Mouse (Mus musculus): ENCODE measurements at regions not wholly inside any gene's neighbourhood (a gene's known extent, or its start where the extent isn't known, plus 50 kb on each side); places are given as distances from the start of the nearest gene placed in this dataset.

- DNase-seq (ENCODE audit: extremely low spot score in 1 of 2, low spot score in 1 of 2), result no peak
These were observed 216.3 kb upstream of the Id2 start for GRCm38 (mm10) chr12:25313212-25313611.

- no peak for DNase-seq (ENCODE audit: extremely low spot score in 1 of 2, low spot score in 1 of 2)
These were observed 215.4 kb upstream of the Id2 start for GRCm38 (mm10) chr12:25312390-25312789.

GRCm38 (mm10) chr12:25311728-25312127 lies 214.8 kb upstream of the Id2 start:
- DNase-seq (ENCODE audit: extremely low spot score in 1 of 2, low spot score in 1 of 2), result no peak

GRCm38 (mm10) chr12:25310293-25310946 lies 213.5 kb upstream of the Id2 start:
- no peak for DNase-seq (ENCODE audit: extremely low spot score in 1 of 2, low spot score in 1 of 2)

- no peak for DNase-seq (ENCODE audit: extremely low spot score in 1 of 2, low spot score in 1 of 2)
These were observed 212.3 kb upstream of the Id2 start for GRCm38 (mm10) chr12:25309234-25309633.

GRCm38 (mm10) chr12:25305764-25306653 lies 209.1 kb upstream of the Id2 start:
- DNase-seq (ENCODE audit: extremely low spot score in 1 of 2, low spot score in 1 of 2), result no peak

- no peak for DNase-seq (ENCODE audit: extremely low spot score in 1 of 2, low spot score in 1 of 2)
These were observed 208.0 kb upstream of the Id2 start for GRCm38 (mm10) chr12:25304820-25305511.

- DNase-seq (ENCODE audit: extremely low spot score in 1 of 2, low spot score in 1 of 2), result no peak
These were observed 206.6 kb upstream of the Id2 start for GRCm38 (mm10) chr12:25303500-25304050.

GRCm38 (mm10) chr12:25300804-25301390 lies 204.0 kb upstream of the Id2 start:
- no peak for DNase-seq (ENCODE audit: extremely low spot score in 1 of 2, low spot score in 1 of 2)

- no peak for DNase-seq (ENCODE audit: extremely low spot score in 1 of 2, low spot score in 1 of 2)
These were observed 202.9 kb upstream of the Id2 start for GRCm38 (mm10) chr12:25299603-25300471.

GRCm38 (mm10) chr12:25298766-25299165 lies 201.8 kb upstream of the Id2 start:
- no peak for DNase-seq (ENCODE audit: extremely low spot score in 1 of 2, low spot score in 1 of 2)

GRCm38 (mm10) chr12:25297960-25298359 lies 201.0 kb upstream of the Id2 start:
- no peak for DNase-seq (ENCODE audit: extremely low spot score in 1 of 2, low spot score in 1 of 2)

- no peak for DNase-seq (ENCODE audit: extremely low spot score in 1 of 2, low spot score in 1 of 2)
These were observed 199.7 kb upstream of the Id2 start for GRCm38 (mm10) chr12:25296648-25297047.

- no peak for DNase-seq (ENCODE audit: extremely low spot score in 1 of 2, low spot score in 1 of 2)
These were observed 197.5 kb upstream of the Id2 start for GRCm38 (mm10) chr12:25294179-25295025.

GRCm38 (mm10) chr12:25293470-25294178 lies 196.7 kb upstream of the Id2 start:
- no peak for DNase-seq (ENCODE audit: extremely low spot score in 1 of 2, low spot score in 1 of 2)

- DNase-seq (ENCODE audit: extremely low spot score in 1 of 2, low spot score in 1 of 2), result no peak
These were observed 192.4 kb upstream of the Id2 start for GRCm38 (mm10) chr12:25289381-25289780.

GRCm38 (mm10) chr12:25283808-25284207 lies 186.9 kb upstream of the Id2 start:
- DNase-seq (ENCODE audit: extremely low spot score in 1 of 2, low spot score in 1 of 2), result no peak

GRCm38 (mm10) chr12:25281438-25281837 lies 184.5 kb upstream of the Id2 start:
- no peak for DNase-seq (ENCODE audit: extremely low spot score in 1 of 2, low spot score in 1 of 2)

Data from layer of hippocampus, postnatal 25 days (tissue).